Mouse (Mus musculus) hindbrain, postnatal 0 days (tissue): Measurements from ENCODE around the gene Ahnak. TPM values are rescaled to one million over a fixed set of nuclear protein-coding genes. Genes with fewer than 3 reads are reported as not detected.

Experiments used
- ATAC-seq: fragments of 200-750 bp; cut with Nextera tagmentation; 2 replicates; pipeline ENCODE4 v1.8.0; 2017; ENCODE audit warnings: mild to moderate bottlenecking, moderate TSS enrichment, moderate library complexity
- DNase-seq: peaks from one replicate; pipeline ENCODE4 v3.0.0-alpha.2; 2015; ENCODE audit warnings: low spot score
- H3K27ac ChIP-seq: fragments of 300-500 bp; sonication (generic); 2 replicates; pipeline ENCODE4 v1.5.1; 2014; ENCODE audit warnings: mild to moderate bottlenecking
- H3K27me3 ChIP-seq: fragments of 300-500 bp; sonication (generic); 2 replicates; pipeline ENCODE4 v1.6.1; 2014; ENCODE audit warnings: low read length, mixed read lengths; ENCODE audit not compliant: insufficient read depth
- H3K36me3 ChIP-seq: fragments of 300-500 bp; sonication (generic); 2 replicates; pipeline ENCODE4 v1.6.1; 2014; ENCODE audit warnings: low read length, mixed read lengths; ENCODE audit not compliant: insufficient read depth
- H3K4me1 ChIP-seq: fragments of 300-500 bp; sonication (generic); 2 replicates; pipeline ENCODE4 v1.6.1; 2014; ENCODE audit warnings: antibody characterized with exemption, low read length, mixed read lengths; ENCODE audit not compliant: insufficient read depth
- H3K4me2 ChIP-seq: fragments of 300-500 bp; sonication (generic); 2 replicates; pipeline ENCODE4 v1.6.1; 2014; ENCODE audit warnings: low read depth, mild to moderate bottlenecking, low read length, moderate library complexity, mixed read lengths
- H3K4me3 ChIP-seq: fragments of 300-500 bp; sonication (generic); 2 replicates; pipeline ENCODE4 v1.5.1; 2014; ENCODE audit warnings: low read length
- H3K9ac ChIP-seq: fragments of 300-500 bp; sonication (generic); replicated peaks from 2 replicates; pipeline ENCODE4 v1.6.1; 2014; ENCODE audit warnings: mild to moderate bottlenecking, low read length, moderate library complexity, mixed read lengths
- H3K9me3 ChIP-seq: fragments of 300-500 bp; sonication (generic); 2 replicates; pipeline ENCODE4 v1.6.1; 2016; ENCODE audit warnings: low read length, mixed read lengths
- CTCF ChIP-seq: IDR thresholded peaks from 2 replicates; pipeline ENCODE4 v1.5.1; 2016; ENCODE audit warnings: antibody characterized with exemption, control low read depth, low read depth
- WGBS: fragments of 180-500 bp; shearing (Covaris S2); extraction: QIAGEN DNeasy Blood & Tissue Kit; methylation state at CpG from one replicate; pipeline ENCODE4 v1.1.7; 2014; 5-methylcytosine and 5-hydroxymethylcytosine counted together
- polyA plus RNA-seq: library from polyadenylated mRNA; unstranded; fragments of >200 nt; fragmentation: Nextera tagmentation; extraction: Ambion mirVana; gene quantifications from 2 replicates; pipeline ENCODE4 v1.2.1, GENCODE M21; 2015
- total RNA-seq: library from RNA; depleted of rRNA; stranded (reverse); fragments of >200 nt; gene quantifications from 2 replicates; pipeline ENCODE4 v1.2.3, GENCODE M21; 2014

Gene Ahnak
- total and polyA plus RNA-seq, 2 experiments from 2014 or later = 6.1 to 11.2 TPM

DNA sequence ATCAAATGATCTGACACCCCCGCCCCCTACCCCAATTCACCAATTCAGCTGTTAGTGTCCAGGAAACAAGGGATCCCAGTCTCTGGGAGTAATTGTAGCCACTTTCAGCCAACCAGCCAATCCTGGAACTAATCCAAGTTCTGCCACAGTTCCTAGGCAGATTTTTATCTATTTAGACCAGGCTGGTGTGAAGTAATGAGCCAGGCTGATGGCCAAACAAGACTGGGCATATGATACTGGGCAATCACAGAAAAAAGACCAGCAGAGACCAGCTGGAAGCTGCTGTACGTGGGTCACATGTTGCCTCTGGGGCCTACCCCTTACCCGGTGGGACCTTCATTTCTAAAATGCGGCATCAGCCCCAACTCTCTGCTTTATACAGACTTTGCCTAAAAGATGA, 37.5 kb downstream of the Ahnak start:
- 53% methylated on average over 4 of the region's 4 CpGs for WGBS
- Histone ChIP-seq H3K27me3 (no peaks in the 10 kb centered on the region), H3K9me3 (no peaks in the 10 kb centered on the region), H3K9ac (no peak overlapping the region), H3K4me2 (no peak overlapping the region), H3K4me1 (peaks cover 19% of the 10 kb centered on the region; the same call in 1 of the 2 replicates), H3K27ac (peak overlapping the region; percentile 45; the same call in 1 of the 2 replicates), H3K36me3 (no peaks in the 10 kb centered on the region), H3K4me3 (no peak overlapping the region)
- DNase-seq (peak; percentile 85), ATAC-seq (peak; percentile 83)
- no peak for TF ChIP-seq CTCF

DNA sequence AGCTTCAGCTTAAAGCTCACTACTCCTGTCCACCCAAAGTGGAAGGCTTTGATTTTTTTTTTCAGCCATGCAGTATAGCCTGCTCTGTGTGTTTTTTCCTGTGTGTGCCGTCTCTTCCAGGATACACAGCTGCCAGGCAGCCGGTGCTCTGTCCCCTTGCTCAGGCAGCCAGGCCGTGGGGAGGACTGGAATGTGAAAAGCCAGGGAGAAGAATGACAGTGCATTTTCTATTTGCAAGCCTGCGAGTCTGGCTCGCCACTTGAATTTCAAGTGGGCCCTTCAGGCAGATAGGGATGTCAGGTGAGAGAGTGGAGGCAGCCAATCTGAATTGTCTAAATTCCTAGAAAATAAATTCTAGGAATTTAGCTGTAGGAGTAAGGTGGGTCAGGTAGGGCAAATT, 38.7 kb downstream of the Ahnak start:
- Histone ChIP-seq H3K9me3 (no peaks in the 10 kb centered on the region), H3K9ac (no peak overlapping the region), H3K4me1 (peaks cover 23% of the 10 kb centered on the region; the same call in 1 of the 2 replicates), H3K36me3 (no peaks in the 10 kb centered on the region), H3K4me3 (no peak overlapping the region), H3K27ac (peak overlapping the region; percentile 45), H3K4me2 (no peak overlapping the region), H3K27me3 (no peaks in the 10 kb centered on the region)
- 11% methylated on average over 5 of the region's 5 CpGs for WGBS
- peak; percentile 65; the same call in 1 of the 2 replicates for ATAC-seq
- peak; percentile 59 for DNase-seq
- TF ChIP-seq CTCF = no peak

DNA sequence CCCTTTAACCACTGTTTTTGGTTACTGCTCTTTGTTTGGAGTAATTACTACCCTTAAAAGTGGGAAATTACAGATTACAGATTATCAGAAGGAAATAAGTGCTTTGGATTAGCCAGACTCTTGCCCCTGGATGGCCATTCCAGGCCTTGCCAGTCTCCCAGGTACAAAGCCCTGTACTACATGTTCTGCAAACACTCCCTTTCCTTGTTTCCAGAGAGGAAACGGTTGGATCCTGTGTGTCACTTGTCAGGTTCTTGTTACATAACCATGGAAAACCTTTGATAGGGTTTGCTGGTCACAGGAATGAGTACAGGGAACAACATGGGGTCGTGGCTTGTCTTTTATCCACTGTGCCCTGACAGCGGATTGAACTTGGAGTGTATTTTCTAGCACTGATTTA, 39.3 kb downstream of the Ahnak start:
- Histone ChIP-seq H3K36me3 (no peaks in the 10 kb centered on the region), H3K27me3 (no peaks in the 10 kb centered on the region), H3K9me3 (no peaks in the 10 kb centered on the region), H3K27ac (no peak overlapping the region), H3K4me2 (no peak overlapping the region), H3K4me1 (peaks cover 24% of the 10 kb centered on the region; the same call in 1 of the 2 replicates), H3K4me3 (no peak overlapping the region), H3K9ac (no peak overlapping the region)
- no peak for TF ChIP-seq CTCF
- ATAC-seq (no peak), DNase-seq (no peak)
- 78% methylated on average over 3 of the region's 3 CpGs for WGBS

DNA sequence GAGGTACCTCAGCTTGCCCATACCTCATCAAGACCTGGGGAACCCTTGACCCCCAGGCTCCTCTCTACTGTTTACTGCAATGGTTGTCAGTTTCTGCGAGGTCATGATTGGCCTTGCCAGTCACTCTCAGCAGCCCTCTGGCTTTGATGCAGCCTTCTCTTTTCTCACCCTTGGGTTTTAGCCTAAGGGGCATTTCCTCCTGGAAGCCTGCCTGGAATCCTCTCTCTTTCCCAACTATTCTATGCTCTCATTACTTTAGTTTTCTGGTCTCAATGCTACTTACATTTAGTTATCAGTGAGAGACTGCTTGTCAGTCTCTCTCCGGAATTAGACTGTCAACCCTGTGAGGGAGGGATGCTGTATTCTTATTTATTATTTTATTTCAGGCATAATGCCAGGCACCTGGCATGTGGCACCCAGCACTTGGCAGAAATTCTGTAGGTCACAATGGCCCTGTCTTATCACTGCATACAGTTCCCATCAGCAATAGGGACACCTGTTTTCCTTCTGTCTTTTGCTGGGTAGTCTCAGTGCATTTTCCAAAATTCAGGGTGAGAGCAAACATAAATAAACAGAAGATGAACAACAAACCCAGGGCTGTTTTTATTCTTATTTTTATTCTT, 40.7 kb downstream of the Ahnak start:
- H3K9ac ChIP-seq = no peak overlapping the region
- H3K27me3 ChIP-seq = no peaks in the 10 kb centered on the region
- no peaks in the 10 kb centered on the region for H3K9me3 ChIP-seq
- TF ChIP-seq CTCF = no peak
- no peak overlapping the region for H3K4me2 ChIP-seq
- WGBS = 49% methylated on average over 2 of the region's 2 CpGs
- peaks cover 24% of the 10 kb centered on the region; the same call in 1 of the 2 replicates for H3K4me1 ChIP-seq
- no peak for DNase-seq
- H3K36me3 ChIP-seq = no peaks in the 10 kb centered on the region
- no peak overlapping the region for H3K27ac ChIP-seq
- no peak overlapping the region for H3K4me3 ChIP-seq
- no peak for ATAC-seq

DNA sequence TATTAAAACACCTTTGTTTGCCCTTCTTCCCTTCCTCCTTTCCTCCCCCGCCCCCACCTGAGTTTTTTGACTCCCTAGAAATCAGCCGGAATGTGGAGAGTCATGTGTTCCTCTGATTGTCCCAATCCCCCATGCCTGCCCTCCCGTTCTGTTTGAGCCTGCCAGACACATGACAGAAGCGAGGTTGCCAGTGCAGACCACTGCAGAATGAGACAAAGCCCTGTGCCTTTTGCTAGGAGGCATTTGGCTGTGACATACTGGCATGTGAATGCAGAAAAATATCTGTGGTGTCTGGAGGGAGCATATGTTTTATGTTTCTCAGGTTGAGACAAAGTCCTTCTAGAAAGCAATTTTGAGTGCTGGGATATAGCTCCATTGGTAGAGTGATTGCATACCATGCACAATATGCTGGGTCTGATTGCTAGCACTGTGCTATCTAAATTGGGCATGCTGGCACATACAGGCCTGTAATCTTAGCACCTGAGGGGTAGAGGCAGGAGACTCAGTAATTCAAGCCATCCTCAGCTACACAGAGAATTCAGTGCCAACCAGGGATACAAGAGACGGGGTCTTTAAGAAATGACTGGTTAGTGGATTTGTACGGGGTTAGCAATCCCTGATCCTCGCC, 43.5 kb downstream of the Ahnak start:
- peaks cover 11% of the 10 kb centered on the region; the same call in 1 of the 2 replicates for H3K4me1 ChIP-seq
- no peak overlapping the region for H3K4me3 ChIP-seq
- no peaks in the 10 kb centered on the region for H3K36me3 ChIP-seq
- TF ChIP-seq CTCF = no peak
- H3K27ac ChIP-seq = peak overlapping the region; percentile 66; the same call in 1 of the 2 replicates
- ATAC-seq = peak; percentile 61; the same call in 1 of the 2 replicates
- H3K4me2 ChIP-seq = no peak overlapping the region
- no peaks in the 10 kb centered on the region for H3K27me3 ChIP-seq
- no peaks in the 10 kb centered on the region for H3K9me3 ChIP-seq
- whole genome bisulfite sequencing = 45% methylated on average over 7 of the region's 7 CpGs
- H3K9ac ChIP-seq = no peak overlapping the region
- DNase-seq = peak; percentile 54

DNA sequence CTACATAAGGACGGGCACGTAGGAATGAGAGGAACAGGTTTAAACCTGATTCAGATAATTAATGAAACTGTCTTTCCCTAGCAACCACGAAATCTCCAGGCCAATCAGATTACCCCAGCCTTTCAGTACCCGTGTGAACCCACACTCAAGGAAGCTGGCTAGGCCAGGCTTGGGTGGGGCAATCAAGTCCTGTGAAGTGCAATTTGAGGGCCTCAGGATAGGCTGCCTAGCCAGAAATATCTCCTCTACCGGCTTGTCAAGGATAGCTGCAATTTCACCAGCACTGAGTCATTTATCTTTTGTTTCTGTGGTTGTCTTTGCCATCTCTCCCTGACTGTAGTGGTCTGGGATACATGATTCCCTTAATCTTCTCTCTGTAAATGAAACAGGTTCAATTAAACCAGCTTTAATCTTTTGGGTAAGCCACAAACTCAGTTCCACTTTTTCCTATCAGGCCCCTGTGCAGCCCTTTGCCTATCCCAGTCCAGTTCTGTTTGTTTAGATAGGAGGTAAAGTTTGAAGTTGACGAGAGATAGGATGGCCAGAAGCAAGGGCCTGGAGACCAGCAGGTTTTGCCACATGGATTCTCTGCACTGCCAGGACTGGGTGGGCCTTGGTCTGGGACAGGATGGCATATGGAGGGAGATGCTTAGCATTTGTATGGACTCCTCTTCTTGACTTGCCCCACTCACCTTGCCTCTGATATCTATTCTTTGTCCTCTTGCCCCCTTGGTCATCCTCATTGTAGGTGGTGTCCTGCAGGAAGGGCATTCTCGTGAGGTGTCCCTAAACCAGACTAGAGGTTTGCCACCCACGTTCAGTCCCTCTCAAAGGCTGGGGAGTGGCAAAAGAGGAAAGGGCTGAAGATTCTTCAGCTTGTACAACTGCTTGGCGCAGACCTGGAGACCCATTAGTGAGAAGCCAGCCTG, 44.6 kb downstream of the Ahnak start:
- ATAC-seq (peak; percentile 84), DNase-seq (peak; percentile 34)
- no peak for TF ChIP-seq CTCF
- Histone ChIP-seq H3K4me1 (peaks cover 10% of the 10 kb centered on the region; the same call in 1 of the 2 replicates), H3K4me3 (no peak overlapping the region), H3K36me3 (no peaks in the 10 kb centered on the region), H3K4me2 (no peak overlapping the region), H3K9me3 (no peaks in the 10 kb centered on the region), H3K27me3 (no peaks in the 10 kb centered on the region), H3K27ac (peak overlapping the region; percentile 66; the same call in 1 of the 2 replicates), H3K9ac (no peak overlapping the region)
- 65% methylated on average over 9 of the region's 9 CpGs for WGBS
